Mouse (Mus musculus) embryo, embryonic 11.5 days (tissue): ENCODE results near the gene Olfr745.

Experiments used
- DNase-seq: peaks from one replicate; pipeline ENCODE4 v3.0.0-alpha.2; 2012; ENCODE audit warnings: low read depth, low spot score

Olfr745 gene

GRCm38 (mm10) chr14:50639088-50639487 is at the start of gene Olfr745:
Gene Olfr745 (plus strand): TSS chr14:50639388.
- no peak for DNase-seq

GRCm38 (mm10) chr14:50614579-50614978 is 24.6 kb upstream of the Olfr745 start, which contains the start of gene Olfr744:
Gene Olfr744 (plus strand): TSS chr14:50614879.
- DNase-seq: no peak

GRCm38 (mm10) chr14:50646783-50647182 is 7.6 kb downstream of the Olfr745 start, which contains the start of gene Olfr746:
Gene Olfr746 (plus strand): TSS chr14:50647083.
- DNase-seq: no peak

- DNase-seq: no peak
These were observed 53.9 kb downstream of the Olfr745 start, which contains the start of gene Olfr747 for GRCm38 (mm10) chr14:50693106-50693505. Gene Olfr747 (minus strand): TSS chr14:50693206.
